Mouse (Mus musculus): ENCODE data around the gene Cdc42bpg.
"Not testable (repeated sequence)": the region's sequence is repeated elsewhere in the genome, so short reads cannot be mapped to it uniquely, and the experiment has no call there.

The Cdc42bpg gene

GRCm38 (mm10) chr19:6296551-6297210 is 9.6 kb upstream of the Cdc42bpg start:
- DNase-seq (ENCODE audit: extremely low read depth, low read depth): no peak

DNA sequence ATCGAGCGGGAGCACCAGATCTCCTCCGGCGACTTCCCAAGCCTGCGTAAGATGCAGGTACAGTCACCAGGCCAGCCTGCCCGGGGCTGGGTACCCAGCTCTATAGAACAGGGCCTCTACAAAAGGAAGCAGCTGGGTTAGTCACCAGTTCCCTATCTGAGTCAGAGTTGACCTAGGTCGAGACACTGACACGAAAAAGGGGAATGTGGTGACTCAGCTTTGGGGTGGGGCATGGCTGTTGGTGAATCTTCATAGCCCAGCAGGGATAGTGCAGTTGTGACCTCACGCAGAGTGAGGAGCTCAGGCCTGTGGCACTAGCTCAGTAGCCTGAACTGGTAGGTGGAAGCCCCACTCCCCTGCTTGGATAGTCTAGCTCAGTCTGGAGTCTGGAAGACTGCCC is 8.6 kb upstream of the Cdc42bpg start:
- peak; percentile 81 for DNase-seq (ENCODE audit: extremely low read depth, low read depth)

DNA sequence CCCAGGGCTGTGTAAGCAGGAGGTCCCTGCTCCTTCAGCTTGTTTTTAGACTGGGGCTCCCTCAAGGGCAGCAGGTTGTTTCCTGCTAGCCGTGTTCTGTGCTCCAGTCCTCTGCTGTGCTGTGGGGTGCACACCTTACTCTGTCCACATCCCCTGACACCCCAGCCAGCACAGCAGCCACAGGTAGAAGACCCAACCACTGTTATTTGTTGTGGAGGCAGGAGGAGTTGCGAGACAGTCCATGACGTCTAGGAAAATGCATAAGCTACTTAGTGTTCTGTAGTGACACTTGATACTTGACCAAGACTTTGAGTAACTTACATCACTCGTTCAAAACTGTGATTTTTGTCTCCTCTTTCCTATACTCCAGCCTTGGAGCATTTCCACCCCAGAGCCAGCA is 7.3 kb upstream of the Cdc42bpg start:
- no peak for DNase-seq (ENCODE audit: extremely low read depth, low read depth)

GRCm38 (mm10) chr19:6299450-6300267 is 6.6 kb upstream of the Cdc42bpg start:
- no peak for DNase-seq (ENCODE audit: extremely low read depth, low read depth)

- peak; percentile 92 for DNase-seq (ENCODE audit: extremely low read depth, low read depth)
Measured at GRCm38 (mm10) chr19:6300402-6300841, 5.8 kb upstream of the Cdc42bpg start.

DNA sequence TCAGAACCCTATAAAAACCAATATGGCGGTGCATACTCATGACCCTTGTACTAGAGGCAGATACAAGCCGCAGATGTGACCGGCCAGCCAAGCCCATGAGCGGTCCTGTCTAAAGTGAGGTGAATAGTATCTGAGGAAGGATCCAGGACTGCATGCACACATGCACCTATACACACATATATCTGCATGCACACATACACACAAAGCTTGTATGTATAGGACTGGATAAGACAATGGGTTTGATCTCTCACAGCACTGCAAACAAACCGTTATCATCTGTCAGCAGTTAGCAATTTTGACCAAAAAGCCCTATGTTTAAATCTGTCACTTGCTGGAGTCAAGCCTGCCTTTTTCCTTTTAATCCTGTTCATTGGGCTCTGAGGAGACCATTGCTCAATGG is 4.1 kb upstream of the Cdc42bpg start:
- no peak for DNase-seq (ENCODE audit: extremely low read depth, low read depth)

DNA sequence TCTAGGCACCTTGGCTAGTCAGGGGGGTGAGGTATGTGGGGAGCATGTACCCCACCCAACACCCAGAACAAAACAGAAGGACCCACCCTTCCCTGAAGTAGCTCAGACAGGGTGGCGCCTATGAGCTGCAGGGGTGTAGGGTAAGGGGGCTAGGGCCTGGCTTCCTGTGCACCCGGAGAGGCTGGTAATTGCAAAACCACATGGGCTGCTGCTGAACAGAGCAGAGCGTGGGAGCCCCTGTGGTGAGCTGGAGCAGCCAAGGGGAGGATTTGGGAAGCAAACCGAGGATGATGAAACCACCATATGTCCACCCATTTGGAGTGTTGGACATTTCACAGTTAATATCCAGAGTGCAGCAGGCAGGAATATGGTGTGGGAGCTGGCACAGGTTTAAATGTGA is 3.7 kb upstream of the Cdc42bpg start:
- DNase-seq (ENCODE audit: extremely low read depth, low read depth): no peak

GRCm38 (mm10) chr19:6303831-6304230 is 2.4 kb upstream of the Cdc42bpg start:
- DNase-seq (ENCODE audit: extremely low read depth, low read depth): no peak

- DNase-seq (ENCODE audit: extremely low read depth, low read depth): peak; percentile 73
Measured at GRCm38 (mm10) chr19:6304787-6305516, 1.3 kb upstream of the Cdc42bpg start.

DNA sequence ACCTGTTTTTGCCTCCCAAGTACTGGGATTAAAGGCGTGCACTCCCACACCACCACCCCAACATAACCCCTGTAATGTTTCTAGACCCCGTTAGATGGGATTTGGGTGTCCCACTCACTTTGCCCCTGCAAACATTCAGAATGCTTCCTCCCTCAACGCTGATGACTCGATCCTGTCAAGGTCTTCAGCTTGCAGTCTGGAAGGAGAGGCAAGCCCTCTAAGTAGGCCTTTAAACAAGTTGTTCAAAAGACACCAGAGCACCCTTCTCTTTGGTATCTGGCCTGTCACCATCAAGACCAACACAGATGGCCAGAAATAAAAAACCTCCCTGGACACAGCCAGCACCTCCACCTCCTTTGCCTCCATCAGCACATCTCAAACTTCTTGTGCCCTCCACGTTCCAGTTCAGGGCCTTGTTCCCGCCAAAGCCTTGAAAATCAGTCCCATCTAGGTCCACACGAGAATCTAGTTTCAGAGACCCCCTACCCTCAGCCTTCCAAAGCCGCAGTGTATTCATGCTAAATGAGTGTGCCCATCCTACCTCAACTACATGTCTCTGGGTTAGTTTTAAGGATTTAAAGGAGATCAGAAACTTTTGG is 640 bp upstream of the Cdc42bpg start:
- DNase-seq (ENCODE audit: extremely low read depth, low read depth): no peak

DNA sequence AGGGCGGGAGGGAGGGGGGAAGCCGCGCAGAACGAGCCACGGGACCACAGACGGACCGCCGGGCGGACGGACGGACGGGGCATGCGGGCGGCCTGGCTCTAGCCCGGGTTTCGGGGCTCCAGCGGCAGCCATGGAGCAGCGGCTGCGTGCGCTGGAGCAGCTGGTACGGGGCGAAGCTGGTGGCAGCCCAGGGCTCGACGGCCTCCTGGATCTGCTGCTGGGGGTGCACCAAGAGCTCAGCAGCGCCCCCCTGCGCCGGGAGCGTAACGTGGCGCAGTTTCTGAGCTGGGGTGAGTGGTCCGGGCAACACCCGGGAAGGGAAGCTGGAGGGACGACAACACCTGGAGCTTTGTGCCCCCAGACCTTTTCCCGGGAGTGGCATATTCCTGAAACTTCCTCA is 330 bp downstream of the Cdc42bpg start:
- DNase-seq (ENCODE audit: extremely low read depth, low read depth): peak; percentile 57

DNA sequence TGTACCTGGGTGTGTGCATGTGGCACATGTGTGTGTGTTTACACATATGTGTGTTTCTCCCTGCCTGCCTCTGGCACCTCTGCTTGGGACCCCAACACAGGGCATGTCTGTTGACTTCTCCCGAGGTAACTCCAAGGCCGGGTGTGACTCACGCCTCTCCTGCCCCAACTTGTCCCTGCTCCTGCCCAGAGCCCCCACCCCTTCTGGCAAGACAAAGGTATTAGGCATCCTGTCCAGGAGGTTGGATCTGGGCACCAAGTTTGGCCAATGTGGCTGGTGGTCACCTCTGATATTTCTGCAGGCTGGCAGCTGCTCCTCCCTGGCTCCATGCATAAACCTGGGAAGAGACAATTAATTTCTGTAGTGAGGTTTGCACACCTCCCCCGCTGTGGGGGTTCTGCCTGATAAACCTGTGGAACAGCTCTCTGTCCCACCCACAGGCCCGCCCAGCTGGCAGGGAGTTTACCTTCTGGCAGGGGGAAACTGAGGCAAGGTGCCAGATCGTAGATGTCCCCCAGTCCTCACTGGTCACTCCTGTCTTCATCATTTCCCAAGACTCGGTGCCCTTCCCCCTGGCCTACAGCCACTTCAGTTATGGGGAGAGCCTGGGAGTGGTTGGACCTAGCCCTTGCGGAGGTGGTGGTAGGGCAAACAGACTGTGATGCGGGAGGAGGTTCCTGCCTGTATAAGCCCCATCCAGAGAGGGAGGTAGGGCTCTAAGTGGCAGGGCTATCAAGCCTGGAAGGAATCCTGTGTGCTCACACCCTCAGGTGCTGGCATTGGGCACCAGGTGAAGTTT is 1.7 kb downstream of the Cdc42bpg start:
- no peak for DNase-seq (ENCODE audit: extremely low read depth, low read depth)

- no peak for DNase-seq (ENCODE audit: extremely low read depth, low read depth)
Measured at GRCm38 (mm10) chr19:6310181-6310580, 3.9 kb downstream of the Cdc42bpg start.

DNA sequence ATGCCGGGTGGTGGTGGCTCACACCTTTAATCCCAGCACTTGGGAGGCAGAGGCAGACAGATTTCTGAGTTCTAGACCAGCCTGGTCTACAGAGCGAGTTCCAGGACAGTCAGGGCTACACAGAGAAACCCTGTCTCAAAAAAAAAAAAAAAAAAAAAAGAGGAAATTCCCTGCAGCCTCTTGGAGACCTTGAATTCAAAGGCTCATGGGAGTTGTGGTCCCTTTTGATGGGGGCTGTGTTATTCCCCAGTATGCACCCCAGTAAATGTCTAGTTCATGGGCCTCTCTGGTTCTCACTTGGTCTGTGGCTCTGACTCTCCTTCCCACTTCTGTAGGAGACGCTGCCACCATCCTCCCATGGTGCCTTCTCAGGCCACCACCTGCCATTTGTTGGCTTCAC is 5.5 kb downstream of the Cdc42bpg start:
- DNase-seq (ENCODE audit: extremely low read depth, low read depth): not testable (repeated sequence)

DNA sequence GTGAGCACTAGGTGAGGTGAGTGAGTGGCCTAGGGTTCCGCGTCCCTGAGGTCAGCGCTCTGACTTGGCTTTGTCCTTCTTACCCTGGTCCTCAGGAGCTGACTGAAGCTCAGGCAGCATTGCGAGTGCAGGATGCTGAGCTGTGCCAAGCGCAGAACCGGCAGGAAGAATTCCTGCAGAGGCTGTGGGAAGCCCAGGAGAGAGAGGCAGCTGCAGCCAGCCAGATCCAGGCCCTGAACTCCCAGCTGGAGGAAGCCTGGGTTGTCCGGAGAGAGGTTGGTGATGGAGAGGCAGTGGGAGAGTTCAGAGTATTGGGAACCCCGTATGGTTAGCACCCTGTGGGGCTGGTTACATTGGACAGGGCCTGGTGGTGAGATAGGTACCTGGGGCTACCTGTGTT is 7.5 kb downstream of the Cdc42bpg start:
- DNase-seq (ENCODE audit: extremely low read depth, low read depth): no peak

GRCm38 (mm10) chr19:6314513-6314912 is 8.3 kb downstream of the Cdc42bpg start:
- DNase-seq (ENCODE audit: extremely low read depth, low read depth): no peak

DNA sequence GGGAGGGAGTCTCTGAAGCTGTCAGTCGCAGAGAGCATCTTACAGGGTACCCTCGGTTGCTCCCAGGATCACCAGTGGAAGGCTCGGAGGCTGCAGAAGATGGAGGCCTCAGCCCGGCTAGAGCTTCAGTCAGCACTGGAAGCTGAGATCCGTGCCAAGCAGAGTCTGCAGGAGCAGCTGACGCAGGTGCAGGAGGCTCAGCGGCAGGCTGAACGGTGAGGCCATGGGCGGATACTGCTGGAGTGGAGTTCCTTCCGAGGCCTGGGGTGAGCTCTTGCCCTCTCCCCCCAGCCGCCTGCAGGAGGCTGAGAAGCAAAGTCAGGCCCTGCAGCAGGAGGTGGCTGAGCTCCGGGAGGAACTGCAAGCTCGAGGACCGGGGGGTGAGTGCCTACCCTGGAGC is 9.3 kb downstream of the Cdc42bpg start:
- DNase-seq (ENCODE audit: extremely low read depth, low read depth): no peak

DNA sequence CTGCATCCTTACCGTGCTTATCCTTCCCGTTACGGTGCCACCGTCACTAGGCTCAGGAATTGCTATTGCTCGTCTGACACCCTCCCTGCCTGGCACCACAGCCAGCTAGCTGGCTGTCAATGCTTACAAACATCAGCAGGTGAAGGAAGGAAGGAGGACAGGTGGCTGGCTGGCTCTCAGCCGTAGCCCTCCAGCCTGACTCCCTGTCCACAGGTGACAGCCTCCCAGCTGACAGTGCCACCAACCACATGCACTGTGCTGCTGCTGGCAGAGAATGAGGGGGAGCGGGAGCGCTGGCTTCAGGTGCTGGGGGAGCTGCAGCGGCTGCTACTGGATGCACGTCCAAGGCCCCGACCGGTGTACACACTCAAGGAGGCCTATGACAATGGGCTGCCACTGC is 11.9 kb downstream of the Cdc42bpg start:
- DNase-seq (ENCODE audit: extremely low read depth, low read depth): no peak

GRCm38 (mm10) chr19:6321358-6321757 is 15.1 kb downstream of the Cdc42bpg start:
- no peak for DNase-seq (ENCODE audit: extremely low read depth, low read depth)

GRCm38 (mm10) chr19:6321786-6322621 is 15.7 kb downstream of the Cdc42bpg start:
- no peak for DNase-seq (ENCODE audit: extremely low read depth, low read depth)

Measured in MEL-GATA-1-ER (cell line).